Comparison of ENCODE assay signal across 12 mouse cellular contexts in the genomic region with DNA sequence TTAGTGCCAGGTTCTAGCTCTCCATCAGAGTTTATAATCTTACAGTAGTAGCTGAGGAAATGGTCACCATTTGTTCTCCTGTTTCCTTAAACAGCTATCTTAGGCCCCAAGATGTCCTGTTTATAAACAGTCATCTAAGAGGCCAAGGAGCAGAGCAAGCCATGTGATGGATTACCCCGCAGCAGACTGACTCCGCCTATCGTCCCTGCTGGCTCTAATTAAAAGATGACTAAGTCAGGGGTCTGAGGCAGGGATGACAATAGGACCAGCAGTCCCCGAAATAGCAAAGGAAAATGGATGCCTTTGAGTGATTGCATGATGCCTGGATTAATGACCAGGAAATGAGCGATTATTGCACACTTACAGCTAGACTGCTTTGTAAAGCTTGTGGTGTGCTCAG.
DNase-seq lines count a peak whose midpoint lies in the region; ATAC-seq and TF ChIP-seq lines count a peak whose summit lies in the region.
"Had no signal": no experiment of that assay in that cellular context is flagged by ENCODE, and none has a peak within 500 bp of the region (broad histone marks: within the 10 kb centered on the region; RNA-seq: fewer than 3 reads in every experiment).

No protein-coding gene starts in this region.

- no peak overlapping the region for H3K4me3 ChIP-seq in kidney, adult 2 months (ENCODE audit: insufficient read depth, low read depth, low read length)
- H3K4me3 ChIP-seq in lung, embryonic 16.5 days (ENCODE audit: low read length): no peak overlapping the region
- H3K4me3 ChIP-seq in forebrain, embryonic 15.5 days: no peak overlapping the region
- H3K4me3 ChIP-seq: layer of hippocampus, adult 2 months; midbrain, embryonic 15.5 days had no signal

- no peaks in the 10 kb centered on the region for H3K36me3 ChIP-seq in kidney, adult 2 months (ENCODE audit: control insufficient read depth, insufficient read depth, low read length)
- H3K36me3 ChIP-seq in lung, embryonic 16.5 days (ENCODE audit: control insufficient read depth, insufficient read depth, low read length): no peaks in the 10 kb centered on the region
- no peaks in the 10 kb centered on the region for H3K36me3 ChIP-seq in forebrain, embryonic 15.5 days
- H3K36me3 ChIP-seq: midbrain, embryonic 15.5 days had no signal

- WGBS in kidney, adult 2 months: 30% methylated on average over 5 of the region's 5 CpGs
- 32% methylated on average over 5 of the region's 5 CpGs for WGBS in lung, embryonic 16.5 days
- 13% methylated on average over 5 of the region's 5 CpGs for WGBS in forebrain, embryonic 15.5 days

- TF ChIP-seq CTCF in kidney, adult 2 months (conservative IDR thresholded peaks at IDR 0.05; ENCODE audit: insufficient read depth, insufficient read length, low read depth, low read length): no peak

- DNase-seq in MN1 (ENCODE audit: low spot score): peak; percentile 9
- DNase-seq in NIH3T3 (ENCODE audit: low read depth): peak; percentile 43
- peak; percentile 20 for DNase-seq in kidney, adult 2 months
- DNase-seq in spleen, adult 18-20 months: no peak
- DNase-seq in gastrocnemius, postnatal 25 days: no peak
- DNase-seq: cerebellum, adult 2 months; liver; thymus, postnatal 14 days had no signal

- H3K27ac ChIP-seq in kidney, adult 2 months (ENCODE audit: insufficient read depth, low read depth, low read length): no peak overlapping the region
- H3K27ac ChIP-seq in lung, embryonic 16.5 days (ENCODE audit: low read length): no peak overlapping the region
- H3K27ac ChIP-seq in forebrain, embryonic 15.5 days (replicated peaks): no peak overlapping the region
- H3K27ac ChIP-seq: layer of hippocampus, adult 2 months; midbrain, embryonic 15.5 days had no signal

- H3K4me2 ChIP-seq in lung, embryonic 16.5 days (ENCODE audit: low read depth, low read length): no peak overlapping the region
- H3K4me2 ChIP-seq in forebrain, embryonic 15.5 days (replicated peaks): no peak overlapping the region
- H3K4me2 ChIP-seq: midbrain, embryonic 15.5 days had no signal

- no peaks in the 10 kb centered on the region for H3K4me1 ChIP-seq in kidney, adult 2 months (ENCODE audit: control insufficient read depth, insufficient read depth, low read length)
- H3K4me1 ChIP-seq in lung, embryonic 16.5 days (replicated peaks; ENCODE audit: control insufficient read depth, insufficient read depth, low read length): 0 out of 2 replicates have a peak, but pooled peaks cover 3% of the 10 kb centered on the region
- H3K4me1 ChIP-seq in forebrain, embryonic 15.5 days: no peaks in the 10 kb centered on the region
- H3K4me1 ChIP-seq: midbrain, embryonic 15.5 days had no signal

- TF ChIP-seq POLR2A in kidney, adult 2 months (IDR thresholded peaks at IDR 0.05; ENCODE audit: low read depth, low read length): no peak

- no peaks in the 10 kb centered on the region for H3K27me3 ChIP-seq in kidney, adult 2 months (replicated peaks; ENCODE audit: control insufficient read depth, insufficient read depth, low read length)
- H3K27me3 ChIP-seq in lung, embryonic 16.5 days (ENCODE audit: control insufficient read depth, insufficient read depth, low read depth, low read length): no peaks in the 10 kb centered on the region
- H3K27me3 ChIP-seq in forebrain, embryonic 15.5 days: no peaks in the 10 kb centered on the region
- H3K27me3 ChIP-seq: midbrain, embryonic 15.5 days had no signal

- ATAC-seq in lung, embryonic 16.5 days (ENCODE audit: low read depth): peak; percentile 92
- ATAC-seq in forebrain, embryonic 15.5 days (replicated peaks): no peak
- ATAC-seq: midbrain, embryonic 15.5 days had no signal

- no peak overlapping the region for H3K9ac ChIP-seq in lung, embryonic 16.5 days (ENCODE audit: low read length)
- no peak overlapping the region for H3K9ac ChIP-seq in forebrain, embryonic 15.5 days (replicated peaks)
- H3K9ac ChIP-seq: midbrain, embryonic 15.5 days had no signal

- no peaks in the 10 kb centered on the region for H3K9me3 ChIP-seq in lung, embryonic 16.5 days (ENCODE audit: control insufficient read depth, low read length)
- no peaks in the 10 kb centered on the region for H3K9me3 ChIP-seq in forebrain, embryonic 15.5 days
- H3K9me3 ChIP-seq: midbrain, embryonic 15.5 days had no signal

Comparison
In these comparisons a context has a peak if more than half of its experiments do, and no peak if none do; other contexts are left out.
1. DNase-seq: peak in MN1 (single experiment), NIH3T3 (single experiment) and kidney, adult 2 months (single experiment); none in spleen, adult 18-20 months (0 of 2) and gastrocnemius, postnatal 25 days (single experiment).